Mouse (Mus musculus) embryo, embryonic 9.5 days (tissue): ENCODE measurements at regions not wholly inside any gene's neighbourhood (a gene's known extent, or its start where the extent isn't known, plus 50 kb on each side); places are given as distances from the start of the nearest gene placed in this dataset.

ENCODE experiments used
- DNase-seq: peaks from one replicate; pipeline ENCODE4 v3.0.0-alpha.2; 2017; ENCODE audit errors: extremely low spot score

DNA sequence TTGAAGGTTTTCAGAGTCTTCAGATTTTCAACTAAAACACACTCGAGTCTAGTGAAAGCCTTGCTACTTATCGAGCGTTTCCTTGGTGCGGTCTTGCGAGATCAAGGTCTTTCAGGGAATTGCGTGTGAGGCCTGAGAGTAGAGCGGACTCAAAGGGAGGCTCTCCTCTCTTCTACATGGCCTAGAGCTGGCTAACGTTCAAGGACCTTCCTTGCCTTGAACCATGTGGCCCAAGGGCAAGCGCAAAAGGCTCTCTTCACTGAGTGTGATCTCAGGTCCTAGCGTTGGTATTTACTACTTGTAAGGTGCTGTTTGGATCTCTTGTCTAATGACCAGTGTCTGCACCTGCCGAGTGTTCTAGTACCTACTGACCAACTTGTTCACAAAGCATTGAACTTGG is 324.4 kb downstream of the Gm45692 start:
- no peak for DNase-seq

DNA sequence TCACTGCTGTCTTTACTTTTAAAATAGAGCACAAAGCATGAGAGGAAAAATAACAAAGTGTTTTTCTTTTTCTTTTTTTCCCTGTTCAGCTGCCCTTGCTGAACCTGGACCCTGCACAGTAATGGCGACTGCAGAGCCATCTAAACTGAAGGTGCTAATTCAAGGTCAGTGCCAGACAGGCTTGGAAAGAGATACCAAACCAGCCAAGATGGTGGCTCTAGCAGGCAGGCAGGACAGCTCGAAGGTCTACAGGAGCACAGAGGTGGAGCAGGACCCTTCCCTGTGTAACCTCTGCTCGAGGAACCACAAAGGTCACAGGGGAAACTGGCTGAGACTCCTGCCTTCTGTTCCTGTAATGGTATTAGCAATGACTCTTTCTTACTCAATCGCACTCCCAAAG is 326.7 kb downstream of the Gm45692 start:
- DNase-seq = no peak

DNA sequence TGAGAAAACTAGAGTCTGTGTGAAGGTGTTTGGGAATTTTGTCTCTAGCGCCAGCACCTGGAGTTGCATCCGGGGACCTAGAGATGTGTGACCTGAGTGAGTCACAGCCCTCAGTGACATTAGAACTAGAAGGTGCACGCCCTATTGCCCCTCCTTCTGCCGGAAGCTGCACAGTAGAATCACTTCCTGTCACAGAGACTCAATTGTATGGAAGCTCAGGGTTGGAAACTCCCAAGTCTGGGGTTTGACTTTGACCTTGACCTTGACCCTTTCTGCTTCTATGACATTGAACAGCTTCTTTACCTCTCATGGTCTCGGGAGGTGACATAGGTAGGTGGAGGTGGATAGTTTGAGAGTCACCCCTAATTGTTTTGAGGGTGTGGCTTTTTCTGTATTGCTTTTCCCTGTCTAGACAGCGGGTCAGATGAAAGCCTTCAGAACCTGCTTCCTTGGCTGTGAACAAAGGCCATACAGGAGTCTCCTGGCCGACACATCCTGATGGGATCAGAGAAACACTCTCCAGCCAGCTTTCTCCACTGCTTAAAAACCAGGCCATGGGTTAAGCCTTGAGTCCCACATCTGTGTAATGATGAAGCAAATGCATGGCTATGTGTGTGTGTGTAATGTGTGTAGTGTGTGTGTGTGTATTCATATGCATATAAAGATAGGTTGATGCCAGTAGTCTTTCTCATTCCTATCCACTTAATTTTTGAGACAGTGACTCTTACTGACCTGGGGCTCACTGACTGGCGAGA is 328.7 kb downstream of the Gm45692 start:
- no peak for DNase-seq

DNA sequence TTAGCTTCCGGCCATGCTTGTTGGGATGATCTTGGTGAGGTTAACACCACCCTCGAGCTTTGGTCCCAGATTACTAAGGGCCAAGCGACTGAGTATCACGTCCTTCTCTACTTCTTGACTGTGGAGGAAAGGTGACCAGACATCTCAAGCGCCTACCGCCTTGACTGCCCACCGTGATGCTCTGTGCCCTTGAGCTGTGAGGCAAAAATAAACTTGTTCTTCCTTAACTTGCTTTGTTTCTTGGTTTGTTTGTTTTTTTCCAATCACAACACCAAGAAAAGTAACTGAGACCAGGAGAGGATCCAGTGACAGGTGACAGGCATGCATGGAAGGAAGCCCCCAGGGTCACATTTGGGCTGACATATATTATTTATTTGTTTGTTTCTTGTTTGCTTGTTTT is 330.0 kb downstream of the Gm45692 start:
- no peak for DNase-seq

DNA sequence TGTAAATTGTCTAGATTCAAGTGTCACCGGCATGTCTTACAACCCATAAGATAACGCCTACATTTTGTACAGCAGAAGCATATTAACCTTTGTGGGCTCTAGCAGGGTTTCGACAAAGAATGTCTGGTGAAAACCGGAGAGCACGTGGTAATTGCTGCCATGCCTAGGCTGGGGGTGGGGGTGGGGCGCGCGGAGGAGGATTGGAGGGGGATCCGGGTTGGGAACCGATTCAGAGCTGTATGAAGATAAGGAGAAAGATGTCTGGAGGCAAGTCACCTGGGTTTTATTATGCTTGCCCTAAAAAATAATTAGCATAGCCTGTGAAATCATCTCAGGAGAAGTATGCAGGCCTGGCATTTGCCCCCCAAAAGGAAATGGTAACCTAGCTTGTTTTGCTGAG is 331.2 kb downstream of the Gm45692 start:
- no peak for DNase-seq

DNA sequence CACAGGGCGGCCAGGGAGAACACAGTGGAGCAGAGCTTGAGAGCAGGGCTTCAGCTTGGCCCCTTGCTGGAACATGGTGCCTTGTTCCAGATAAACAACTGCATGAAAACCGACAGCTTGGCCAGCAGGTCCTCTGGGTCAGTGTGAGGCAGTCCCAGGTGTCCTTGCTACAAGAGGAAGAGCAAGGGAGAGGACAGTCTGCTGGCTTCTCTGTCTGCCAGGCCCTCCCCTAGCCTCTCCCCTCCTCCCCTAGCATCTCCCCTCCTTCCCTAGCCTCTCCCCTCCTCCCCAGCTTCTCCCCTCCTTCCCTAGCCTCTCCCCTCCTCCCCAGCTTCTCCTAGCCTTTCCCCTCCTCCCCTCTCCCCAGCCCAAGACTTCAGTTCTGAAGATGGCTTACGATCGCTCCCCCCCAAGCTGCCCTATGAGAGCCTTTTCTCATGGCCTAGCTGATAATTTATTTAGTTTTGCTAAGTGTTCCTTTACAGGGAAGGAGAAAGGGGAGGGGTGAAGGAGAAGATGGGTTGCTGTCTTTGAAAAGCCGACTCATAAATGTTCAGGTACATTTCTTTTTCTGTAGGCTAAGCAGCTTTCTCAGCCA is 333.7 kb downstream of the Gm45692 start:
- no peak for DNase-seq

DNA sequence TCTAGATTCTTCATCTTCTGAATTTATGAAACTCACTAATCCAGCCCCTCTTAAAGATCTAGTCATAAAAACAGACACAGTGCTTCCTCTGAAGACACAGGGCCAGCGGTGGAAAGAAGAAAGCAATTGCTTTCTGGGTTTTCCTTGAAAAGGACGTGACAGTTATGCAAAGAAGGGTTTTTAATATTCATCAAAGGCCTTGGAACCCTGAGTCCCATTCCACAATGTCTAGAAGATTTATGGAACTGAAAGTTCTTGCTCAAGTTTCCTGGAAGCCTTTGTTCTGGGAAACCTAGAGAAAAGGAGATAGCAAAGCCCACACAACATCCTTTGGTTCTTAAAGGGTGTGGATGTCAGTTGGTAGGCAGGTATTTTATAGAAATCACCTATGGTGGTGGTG is 346.0 kb downstream of the Gm45692 start:
- no peak for DNase-seq

DNA sequence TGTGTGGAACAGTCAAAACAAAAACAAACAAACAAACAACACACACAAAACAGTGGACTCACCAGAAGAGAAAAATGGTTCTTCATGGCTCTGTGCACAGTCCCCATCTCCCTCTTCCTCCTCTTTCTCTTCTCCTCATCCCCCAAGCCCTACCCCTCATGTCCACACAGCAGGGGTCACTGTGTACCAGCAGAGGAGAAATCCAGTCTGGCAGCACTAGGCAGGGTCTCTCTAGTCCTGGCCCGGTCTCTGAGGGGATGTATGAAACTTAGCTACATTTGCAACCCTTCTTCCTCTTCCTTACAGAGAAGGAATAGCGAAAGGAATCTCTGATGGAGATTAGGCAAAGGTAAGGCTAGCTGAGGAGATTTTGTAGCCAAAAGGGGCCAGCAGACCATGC is 349.1 kb downstream of the Gm45692 start:
- no peak for DNase-seq

DNA sequence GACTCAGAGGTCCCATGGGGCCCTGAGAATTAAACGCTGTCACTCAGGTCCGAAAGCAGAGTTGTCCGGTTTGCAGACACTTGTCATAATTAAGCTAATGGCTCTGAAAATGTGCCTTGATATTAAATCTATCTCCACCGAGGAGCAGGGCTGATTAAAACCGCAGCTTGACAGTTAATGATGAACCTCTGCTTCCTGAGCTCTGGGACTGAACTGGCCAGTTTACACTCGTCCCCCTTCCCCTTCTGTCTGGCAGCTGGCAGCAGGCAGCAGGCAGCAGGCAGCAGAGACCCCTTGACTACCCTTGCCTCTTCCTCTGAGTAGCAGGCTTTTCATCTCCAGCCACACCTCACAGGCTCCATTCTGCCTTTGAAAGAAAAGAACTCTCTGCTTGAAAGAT is 350.4 kb downstream of the Gm45692 start:
- no peak for DNase-seq

DNA sequence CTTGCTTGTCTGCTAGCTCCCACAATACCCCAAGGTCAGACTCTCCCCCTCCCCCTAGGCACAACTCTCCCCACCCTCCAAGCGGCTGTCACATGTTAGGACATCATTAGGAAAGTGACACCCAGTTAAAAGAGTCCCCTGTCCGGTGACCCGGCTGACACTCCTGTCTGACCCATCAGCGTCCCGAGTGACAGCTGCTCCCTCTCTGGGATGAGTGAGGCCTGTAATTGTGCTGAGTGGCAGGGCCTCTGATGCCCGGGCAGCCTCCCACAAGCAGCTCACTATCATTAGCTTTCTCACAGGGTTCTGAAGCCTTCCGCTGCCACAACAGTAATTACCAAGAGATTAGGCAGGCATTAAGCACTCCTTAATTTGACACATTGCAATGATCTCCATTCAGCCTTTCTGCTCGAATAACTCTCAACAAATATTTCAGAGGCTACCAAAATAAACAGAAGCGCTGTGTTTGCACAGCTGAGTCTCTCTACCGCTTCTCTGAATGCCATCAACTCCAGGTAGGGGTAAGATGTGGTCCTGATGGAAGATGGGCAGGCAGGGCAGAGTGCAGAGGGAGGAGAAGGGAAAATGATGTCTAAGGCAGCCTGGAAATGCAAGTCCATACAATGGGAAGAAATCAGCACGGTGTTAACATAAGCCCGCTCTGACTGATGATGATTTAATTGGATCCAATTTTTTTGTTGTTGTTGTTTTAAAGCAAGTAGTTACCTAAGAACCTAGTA is 352.6 kb downstream of the Gm45692 start:
- DNase-seq = peak; percentile 57

DNA sequence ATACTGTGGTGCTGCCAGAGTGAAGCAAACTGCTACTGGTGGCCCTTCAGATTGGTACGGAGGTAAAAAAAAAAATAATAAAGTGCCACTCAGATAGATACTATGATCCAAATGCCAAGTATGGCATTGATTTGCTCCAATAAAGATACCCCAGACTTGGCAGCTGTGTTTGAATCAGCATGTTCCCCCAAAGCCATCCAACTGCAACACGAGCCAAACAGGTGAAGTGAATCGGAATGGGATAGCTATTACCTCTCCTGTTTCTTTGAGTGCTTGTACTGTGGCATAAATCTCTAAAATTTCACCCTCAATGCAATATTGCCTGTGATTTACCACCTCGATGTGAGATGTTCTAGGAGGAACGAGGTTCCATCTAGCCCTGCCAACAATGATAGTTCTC is 365.4 kb downstream of the Gm45692 start:
- DNase-seq = no peak

DNA sequence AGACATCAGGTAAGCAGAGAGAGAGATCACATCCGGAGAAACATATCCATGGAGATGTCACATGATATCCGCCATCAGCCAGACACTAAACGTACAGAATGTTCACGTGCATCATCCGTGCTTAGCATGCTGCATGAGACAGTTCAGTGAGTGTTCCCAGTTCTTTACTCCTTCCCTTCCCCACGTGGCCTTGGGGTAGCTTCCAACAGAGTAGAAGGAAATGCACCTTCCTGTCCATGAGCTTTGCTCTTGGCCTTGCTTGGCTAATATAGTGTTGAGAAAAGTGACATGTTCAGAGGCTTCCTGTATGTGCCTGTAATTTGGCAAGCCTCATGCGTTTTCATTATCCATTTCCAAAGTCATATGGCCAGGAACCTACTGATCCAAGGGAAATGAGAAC is 368.5 kb downstream of the Gm45692 start:
- no peak for DNase-seq

DNA sequence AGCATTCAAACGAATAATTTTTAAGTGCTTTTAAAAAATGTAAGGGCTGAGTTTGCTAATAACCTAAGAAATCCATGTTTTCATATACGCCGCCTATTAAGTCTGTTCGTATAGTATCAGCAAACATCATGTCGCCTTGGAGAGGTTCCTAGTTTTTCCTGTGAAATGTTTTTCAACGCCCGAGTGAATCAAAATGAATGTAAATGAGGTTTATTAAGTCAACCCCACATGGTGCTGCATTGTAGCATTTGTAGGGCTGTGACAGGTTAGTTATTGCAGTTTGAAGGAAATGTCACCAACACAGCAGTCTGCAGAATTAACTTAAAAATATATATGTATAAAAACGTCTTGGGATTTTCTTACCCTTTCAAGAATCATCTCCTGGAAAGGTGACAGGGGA is 369.3 kb downstream of the Gm45692 start:
- no peak for DNase-seq

DNA sequence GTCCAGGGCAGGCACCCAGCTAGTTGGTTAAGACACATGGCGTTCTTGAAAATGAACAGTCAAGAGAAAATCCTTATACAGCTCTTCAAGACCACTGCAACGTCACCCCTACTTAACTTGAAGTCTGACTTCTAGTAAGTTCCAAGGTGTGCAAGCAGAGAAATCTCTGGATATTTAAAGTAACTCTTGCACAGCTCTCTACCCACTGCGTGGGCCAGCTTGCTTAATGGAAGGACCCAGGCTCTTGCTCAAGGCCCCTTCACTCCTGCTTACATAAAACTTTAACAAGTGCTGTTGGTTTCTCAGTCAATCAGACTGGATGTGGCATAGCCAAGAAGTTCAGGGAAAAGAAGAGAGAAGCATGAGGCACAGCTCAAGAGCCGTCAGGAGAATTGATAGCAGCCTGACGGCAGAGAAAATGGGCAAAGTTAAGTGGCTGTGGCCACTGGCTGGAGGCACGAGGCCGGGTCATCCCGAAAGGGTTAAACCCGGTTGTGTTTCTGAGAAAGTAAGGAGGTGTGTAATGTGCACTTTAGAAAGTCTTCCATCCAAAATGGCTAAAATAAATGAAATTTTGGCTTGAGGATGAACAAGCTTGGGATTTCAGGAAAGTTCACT is 382.0 kb downstream of the Gm45692 start:
- no peak for DNase-seq

DNA sequence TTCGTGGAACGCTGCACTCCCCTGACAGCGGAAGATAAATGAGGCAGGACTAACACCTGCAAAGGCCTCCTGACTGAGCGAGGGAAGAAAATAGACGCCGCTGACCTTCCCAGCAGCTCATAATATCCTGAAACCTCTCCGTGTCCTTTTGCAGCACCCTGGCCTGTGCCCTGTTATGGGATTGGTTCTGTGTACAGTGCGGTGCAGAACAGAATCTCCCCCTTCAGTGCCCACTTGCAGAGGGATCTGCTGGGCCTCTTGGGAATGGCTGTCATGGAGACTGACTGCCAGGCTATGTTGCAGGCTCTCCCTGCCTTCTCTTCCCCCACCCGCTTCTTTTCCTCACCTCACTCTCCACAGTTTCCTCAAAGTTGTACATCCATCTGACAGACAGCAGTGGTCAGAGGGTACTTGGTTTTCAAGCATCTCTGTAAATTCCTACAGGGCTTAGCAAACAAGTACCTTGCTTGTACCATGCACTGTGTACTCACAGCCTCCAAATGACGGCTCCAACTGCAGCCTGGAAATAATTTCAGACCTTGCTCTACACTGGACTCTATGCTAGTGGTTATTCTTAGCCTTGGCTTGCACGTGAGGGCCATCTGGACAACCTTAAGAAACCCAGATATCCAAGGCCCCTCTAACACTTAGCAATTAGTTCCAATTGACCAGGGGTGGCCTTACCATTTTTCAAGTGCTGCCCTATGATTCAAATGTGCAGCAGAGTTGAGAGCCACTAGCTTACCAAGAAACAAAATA is 382.7 kb downstream of the Gm45692 start:
- no peak for DNase-seq

DNA sequence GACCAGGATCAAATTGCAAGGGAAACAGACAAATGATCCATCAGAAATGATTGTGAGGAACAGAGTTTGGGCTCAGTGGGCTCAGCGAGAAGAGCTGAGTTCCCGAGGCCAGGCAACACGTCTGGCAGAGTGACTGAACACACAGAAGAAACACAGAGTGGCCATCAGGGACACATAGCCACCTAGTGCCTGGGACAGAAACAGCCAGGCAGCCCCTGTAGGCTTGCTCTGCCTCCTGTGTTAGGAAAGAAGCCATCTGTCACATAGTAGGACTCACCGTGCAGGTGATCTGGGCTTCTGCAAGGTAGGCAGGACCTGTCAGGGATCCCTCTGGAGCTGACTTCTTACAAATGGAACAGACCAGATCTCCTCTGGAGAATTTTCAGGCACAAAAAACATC is 383.4 kb downstream of the Gm45692 start:
- no peak for DNase-seq

DNA sequence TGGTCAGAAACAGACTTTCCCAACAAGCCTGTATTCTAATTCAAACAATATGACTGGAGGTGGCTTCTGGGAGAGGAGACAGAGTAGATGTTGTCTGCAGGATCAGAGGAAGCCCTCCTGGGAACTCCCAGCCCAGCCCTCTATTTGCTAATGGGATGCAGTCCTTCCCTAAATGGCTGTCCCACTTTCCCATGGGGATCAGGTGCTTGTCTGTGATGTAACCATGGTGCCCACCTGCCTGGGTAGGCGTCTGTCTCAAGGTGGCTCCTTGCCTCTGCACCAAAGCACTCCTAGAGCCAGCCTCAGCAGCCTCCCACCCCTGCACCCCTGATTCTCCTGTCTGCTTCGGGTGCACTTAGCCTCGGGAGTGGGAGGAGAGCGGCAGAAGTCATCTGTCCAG is 384.6 kb downstream of the Gm45692 start:
- no peak for DNase-seq

DNA sequence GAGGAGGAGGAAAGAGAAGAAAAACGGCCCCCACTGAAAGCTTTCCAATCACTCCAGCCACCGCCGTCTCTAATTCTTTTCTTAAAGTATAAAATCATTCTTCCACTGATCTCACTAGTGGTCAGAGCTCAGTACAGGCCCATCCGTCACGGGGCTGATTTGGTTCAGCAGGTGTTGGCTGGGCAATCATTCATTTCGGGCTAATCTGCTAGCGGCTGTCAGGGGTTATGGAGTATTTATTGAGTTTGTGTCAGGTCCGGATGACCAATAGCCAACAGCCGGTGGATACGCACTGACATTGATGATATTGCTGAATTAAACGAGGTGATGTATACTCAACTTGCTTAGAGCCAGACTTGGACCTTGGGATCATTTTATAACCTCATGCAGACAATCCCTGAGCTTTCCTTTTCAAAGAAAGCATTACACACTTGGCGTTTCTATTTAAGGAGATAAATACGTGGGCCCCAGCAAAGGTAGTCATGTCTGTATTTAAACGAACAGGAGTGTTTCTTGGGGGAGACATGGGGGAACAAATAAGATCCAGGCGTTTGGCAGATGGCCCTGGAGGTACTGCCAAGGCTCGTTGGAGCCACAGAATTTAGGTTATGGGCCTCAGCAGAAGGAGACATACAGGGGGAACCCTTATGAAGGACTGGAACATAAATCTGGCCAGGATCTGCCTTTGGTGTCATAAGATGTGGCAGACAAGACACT is 385.1 kb downstream of the Gm45692 start:
- DNase-seq = no peak

DNA sequence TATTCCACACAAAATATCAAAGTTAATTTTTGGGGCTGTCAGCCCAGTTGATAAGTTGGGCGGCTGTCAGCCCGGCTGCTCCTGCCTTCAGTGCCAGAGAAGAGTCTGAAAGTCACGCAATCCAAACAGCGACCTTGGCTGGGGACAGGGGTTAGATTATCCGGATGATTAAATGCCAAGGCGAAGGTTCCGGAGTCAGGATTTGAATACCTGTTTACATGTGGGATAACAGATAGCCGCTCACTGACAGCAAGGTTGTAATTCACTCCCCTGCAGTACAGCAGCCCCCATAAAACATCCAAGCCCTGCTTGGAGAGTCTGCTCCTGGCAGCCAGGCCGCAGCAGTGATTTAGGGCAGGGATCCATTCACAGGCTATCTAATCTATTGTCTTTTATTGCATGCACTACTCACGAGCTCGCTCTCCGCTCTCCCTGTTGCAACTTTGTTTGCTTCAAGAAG is 388.3 kb downstream of the Gm45692 start:
- peak; percentile 41 for DNase-seq

DNA sequence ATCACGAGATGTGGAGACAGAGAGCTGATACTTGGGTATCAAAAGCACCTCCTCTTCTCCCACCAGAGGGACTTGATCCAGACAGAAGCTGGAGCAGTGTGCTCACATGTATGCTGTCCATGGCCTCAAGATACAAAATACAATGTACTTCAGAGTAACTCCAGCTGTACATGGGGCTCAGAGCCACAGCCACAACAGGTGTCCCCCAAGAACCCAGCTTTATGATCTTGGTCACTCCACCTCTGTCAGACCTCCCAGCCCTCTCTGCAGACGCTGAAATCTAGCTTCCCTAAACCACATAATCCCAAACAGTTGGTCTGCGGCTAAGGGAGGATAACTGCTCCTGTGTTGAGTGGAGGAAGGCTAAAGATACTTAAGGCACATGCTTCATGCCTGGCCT is 389.9 kb downstream of the Gm45692 start:
- no peak for DNase-seq

DNA sequence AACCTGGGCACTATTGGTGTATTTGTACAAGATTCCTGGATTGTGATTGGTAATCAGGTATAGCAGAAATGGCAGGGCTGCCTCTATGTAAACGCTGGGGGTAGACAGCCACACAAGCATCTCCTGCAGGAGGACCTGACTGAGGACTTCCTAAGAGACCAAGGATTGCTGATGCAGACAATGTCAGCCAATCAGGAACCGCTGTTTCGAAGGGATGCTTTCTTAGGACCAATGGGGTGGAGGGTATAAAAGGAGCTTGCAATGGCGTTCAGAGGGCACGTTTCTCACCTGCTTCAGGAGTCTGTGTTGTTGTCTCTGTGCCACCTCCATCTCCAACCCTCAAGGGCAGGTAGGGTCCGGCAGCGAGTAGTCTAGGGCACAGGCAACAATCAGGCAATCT is 393.7 kb downstream of the Gm45692 start:
- no peak for DNase-seq
